Mouse (Mus musculus): Measurements from ENCODE around the gene Tmem266. TPM values are rescaled to one million over a fixed set of nuclear protein-coding genes. Genes with fewer than 3 reads are reported as not detected.

Gene Tmem266
- polyA plus RNA-seq, 1 experiment: not detected

DNA sequence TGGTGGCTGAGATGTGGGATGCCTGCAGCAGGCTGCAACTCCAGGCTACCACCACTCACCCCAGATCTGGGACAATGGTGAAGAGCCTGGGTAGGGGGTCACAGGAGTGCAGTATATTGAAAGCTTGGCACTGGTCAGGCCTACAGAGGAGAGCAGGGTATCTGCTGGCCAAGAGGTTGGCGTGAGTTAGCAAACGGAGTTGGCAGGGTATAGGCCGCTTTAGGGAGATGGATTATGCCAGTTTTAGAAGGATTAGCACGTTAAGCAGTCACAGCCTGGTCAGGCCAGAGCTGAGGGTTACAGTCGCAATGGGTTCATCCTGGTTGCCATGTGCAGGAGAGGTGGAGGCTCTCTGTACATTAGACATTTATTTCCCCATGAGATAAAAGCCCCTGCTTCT lies 107.2 kb downstream of the Tmem266 start:
- H3K27ac ChIP-seq (ENCODE audit: insufficient read depth, low read depth, low read length): no peak overlapping the region
- no peaks in the 10 kb centered on the region for H3K4me1 ChIP-seq (ENCODE audit: control insufficient read depth, insufficient read depth, low read length)
- TF ChIP-seq POLR2A (IDR thresholded peaks at IDR 0.05; ENCODE audit: borderline replicate concordance, low read depth, low read length) (no peak), CTCF (IDR thresholded peaks at IDR 0.05; ENCODE audit: low read depth, low read length) (no peak)
- no peak overlapping the region for H3K4me3 ChIP-seq (ENCODE audit: insufficient read depth, low read length)

DNA sequence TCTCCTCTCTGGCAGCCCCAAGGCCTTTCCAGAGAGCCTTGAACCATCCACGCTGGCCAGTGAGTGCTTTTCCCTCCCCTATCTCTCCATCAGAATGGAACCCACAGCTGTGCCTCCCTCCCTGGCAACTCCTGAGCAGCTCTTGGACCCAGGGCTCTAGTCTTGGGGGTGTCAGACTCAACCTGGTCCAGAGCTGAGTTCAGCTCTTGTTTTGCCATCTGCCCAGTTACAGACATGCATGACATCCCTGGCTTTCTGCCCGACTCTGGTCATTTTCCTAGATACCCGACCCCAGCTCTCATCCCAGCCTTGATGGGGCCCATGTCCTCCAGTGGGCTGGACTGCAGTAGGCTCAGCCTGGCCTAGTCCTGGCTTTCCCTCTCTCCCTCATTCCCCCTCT lies 111.7 kb downstream of the Tmem266 start:
- Histone ChIP-seq H3K4me1 (ENCODE audit: control insufficient read depth, insufficient read depth, low read length) (no peaks in the 10 kb centered on the region), H3K4me3 (ENCODE audit: insufficient read depth, low read length) (no peak overlapping the region), H3K27ac (ENCODE audit: insufficient read depth, low read depth, low read length) (no peak overlapping the region)
- TF ChIP-seq CTCF (IDR thresholded peaks at IDR 0.05; ENCODE audit: low read depth, low read length): no peak
- TF ChIP-seq POLR2A (IDR thresholded peaks at IDR 0.05; ENCODE audit: borderline replicate concordance, low read depth, low read length): no peak

DNA sequence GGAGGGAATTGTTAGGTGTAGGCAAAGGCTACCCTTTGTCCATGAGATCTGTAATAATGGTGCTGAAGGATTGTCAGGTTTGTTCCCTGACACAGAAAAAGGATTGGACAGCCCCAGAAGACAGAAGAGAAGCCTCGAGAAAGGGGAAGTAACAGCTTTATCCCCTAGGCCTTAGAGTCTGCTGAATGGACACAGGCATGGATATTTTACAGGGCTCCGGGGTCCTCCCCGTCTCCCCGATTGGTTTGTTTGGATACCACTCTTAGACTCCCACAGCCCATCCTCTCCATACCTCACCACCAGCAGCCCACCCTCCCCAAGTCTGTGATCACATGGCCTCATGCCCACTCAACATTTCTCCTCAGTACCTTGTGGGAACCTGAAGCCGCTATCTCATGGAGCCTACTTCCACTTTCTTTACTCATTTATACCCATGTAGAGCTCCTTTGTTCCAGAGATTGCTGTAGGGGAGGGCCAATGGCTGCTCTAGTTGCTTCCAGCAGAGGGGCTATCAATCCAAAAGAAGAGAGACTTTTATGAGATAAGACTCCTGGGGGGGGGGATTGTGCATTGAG lies 112.6 kb downstream of the Tmem266 start:
- TF ChIP-seq POLR2A (IDR thresholded peaks at IDR 0.05; ENCODE audit: borderline replicate concordance, low read depth, low read length): no peak
- no peak for TF ChIP-seq CTCF (IDR thresholded peaks at IDR 0.05; ENCODE audit: low read depth, low read length)
- Histone ChIP-seq H3K4me3 (ENCODE audit: insufficient read depth, low read length) (no peak overlapping the region), H3K4me1 (ENCODE audit: control insufficient read depth, insufficient read depth, low read length) (no peaks in the 10 kb centered on the region), H3K27ac (ENCODE audit: insufficient read depth, low read depth, low read length) (no peak overlapping the region)

DNA sequence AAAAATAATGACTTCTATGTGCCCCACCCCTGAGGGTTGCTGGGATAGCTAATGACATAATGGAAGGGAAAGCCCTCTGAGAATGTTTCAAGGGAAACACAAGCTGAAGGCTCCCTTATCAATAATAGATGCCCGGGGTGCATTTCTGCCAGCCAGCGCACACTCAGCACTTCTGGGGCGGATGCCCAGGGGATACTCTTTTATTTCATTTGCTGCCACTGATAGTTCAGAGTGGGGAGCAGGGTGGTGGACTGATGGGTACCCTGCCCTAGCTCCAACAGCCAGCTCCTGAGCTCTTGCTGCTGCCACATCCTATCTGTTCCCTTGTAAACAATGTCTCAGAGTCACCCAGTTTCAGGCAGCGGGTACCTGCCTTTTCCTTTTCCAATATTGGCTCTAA lies 120.8 kb downstream of the Tmem266 start:
- no peaks in the 10 kb centered on the region for H3K4me1 ChIP-seq (ENCODE audit: control insufficient read depth, insufficient read depth, low read length)
- TF ChIP-seq POLR2A (IDR thresholded peaks at IDR 0.05; ENCODE audit: borderline replicate concordance, low read depth, low read length) (no peak), CTCF (IDR thresholded peaks at IDR 0.05; ENCODE audit: low read depth, low read length) (no peak)
- no peak overlapping the region for H3K4me3 ChIP-seq (ENCODE audit: insufficient read depth, low read length)
- no peak overlapping the region for H3K27ac ChIP-seq (ENCODE audit: insufficient read depth, low read depth, low read length)

DNA sequence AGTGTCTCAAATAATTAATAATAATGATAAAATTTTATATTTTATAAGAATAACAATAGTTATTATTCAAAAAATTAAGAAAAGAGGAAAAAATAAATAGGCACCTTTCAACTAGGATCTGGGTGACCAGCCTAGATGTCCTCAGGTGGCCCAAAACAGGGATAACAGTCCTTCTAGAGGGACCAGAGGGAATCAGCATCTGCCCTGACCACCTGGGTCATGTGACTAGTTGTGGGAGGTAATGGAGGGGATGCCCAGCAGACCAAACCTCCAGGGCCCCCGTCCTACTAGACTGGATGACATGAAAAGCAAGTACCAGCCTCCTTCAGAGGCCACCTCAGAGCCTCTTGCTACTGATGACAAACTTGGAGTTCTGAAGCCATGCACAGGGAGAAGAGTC lies 122.4 kb downstream of the Tmem266 start:
- no peak overlapping the region for H3K27ac ChIP-seq (ENCODE audit: insufficient read depth, low read depth, low read length)
- no peak for TF ChIP-seq POLR2A (IDR thresholded peaks at IDR 0.05; ENCODE audit: borderline replicate concordance, low read depth, low read length)
- TF ChIP-seq CTCF (IDR thresholded peaks at IDR 0.05; ENCODE audit: low read depth, low read length): no peak
- no peak overlapping the region for H3K4me3 ChIP-seq (ENCODE audit: insufficient read depth, low read length)
- no peaks in the 10 kb centered on the region for H3K4me1 ChIP-seq (ENCODE audit: control insufficient read depth, insufficient read depth, low read length)

DNA sequence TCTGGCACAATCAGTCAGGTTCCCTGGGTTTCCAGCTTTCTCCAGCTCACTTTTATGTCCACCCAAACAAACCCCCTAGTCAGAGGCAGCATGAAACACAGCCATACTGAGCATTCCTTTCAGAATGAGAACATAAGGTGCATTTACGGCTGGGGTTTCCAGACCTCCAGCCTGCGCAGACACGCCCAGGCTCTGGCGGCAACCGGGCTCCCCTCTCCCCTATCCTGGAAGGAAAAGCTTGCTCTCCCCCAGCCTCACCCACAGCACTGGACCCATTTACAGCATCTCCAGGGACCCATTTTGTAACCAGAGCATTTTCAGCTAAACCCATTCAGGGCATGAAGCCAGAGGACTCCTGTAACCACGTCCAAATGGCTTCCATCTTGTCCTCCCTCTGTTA lies 123.3 kb downstream of the Tmem266 start:
- Histone ChIP-seq H3K4me3 (ENCODE audit: insufficient read depth, low read length) (no peak overlapping the region), H3K27ac (ENCODE audit: insufficient read depth, low read depth, low read length) (no peak overlapping the region), H3K4me1 (ENCODE audit: control insufficient read depth, insufficient read depth, low read length) (no peaks in the 10 kb centered on the region)
- TF ChIP-seq POLR2A (IDR thresholded peaks at IDR 0.05; ENCODE audit: borderline replicate concordance, low read depth, low read length): no peak
- no peak for TF ChIP-seq CTCF (IDR thresholded peaks at IDR 0.05; ENCODE audit: low read depth, low read length)

DNA sequence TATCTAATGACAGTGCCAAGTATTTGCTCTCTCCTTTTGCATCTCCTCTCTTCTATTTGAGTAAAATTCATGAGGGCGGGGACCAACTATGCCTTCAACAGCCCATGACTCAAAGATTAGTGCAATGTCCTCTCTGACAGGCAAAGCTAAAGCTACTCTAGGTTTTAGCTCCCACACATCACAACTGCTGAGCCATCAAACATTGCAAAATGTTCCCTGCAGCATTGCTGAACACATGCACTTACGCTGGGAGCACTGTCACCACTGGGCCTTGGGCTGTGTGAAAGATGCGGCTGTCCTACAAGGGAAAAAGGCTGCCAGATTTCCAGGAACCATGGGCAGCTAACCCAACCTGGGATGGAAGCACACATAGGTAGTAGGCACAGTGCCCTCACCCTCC lies 124.7 kb downstream of the Tmem266 start:
- H3K4me3 ChIP-seq (ENCODE audit: insufficient read depth, low read length): no peak overlapping the region
- H3K4me1 ChIP-seq (ENCODE audit: control insufficient read depth, insufficient read depth, low read length): no peaks in the 10 kb centered on the region
- H3K27ac ChIP-seq (ENCODE audit: insufficient read depth, low read depth, low read length): no peak overlapping the region
- TF ChIP-seq POLR2A (IDR thresholded peaks at IDR 0.05; ENCODE audit: borderline replicate concordance, low read depth, low read length): no peak
- no peak for TF ChIP-seq CTCF (IDR thresholded peaks at IDR 0.05; ENCODE audit: low read depth, low read length)

DNA sequence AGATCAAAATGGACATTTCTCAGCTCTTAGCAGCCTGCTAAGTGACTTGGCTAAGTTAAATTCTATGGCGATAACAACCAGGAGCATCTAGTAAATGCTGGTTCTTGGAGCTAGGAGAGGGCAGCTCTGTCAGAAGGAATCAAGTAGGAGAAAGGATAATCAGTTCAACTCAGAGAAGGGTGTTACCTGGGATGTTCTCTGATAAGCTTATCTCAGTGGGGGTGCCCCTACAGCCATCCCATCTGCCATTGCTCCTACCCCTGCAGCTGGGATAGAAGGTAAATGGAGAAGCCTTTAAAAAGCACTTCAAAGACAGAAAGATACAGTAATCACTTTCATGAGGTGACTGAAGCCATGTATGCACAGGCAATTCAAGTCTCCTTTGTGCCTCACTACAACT lies 126.2 kb downstream of the Tmem266 start:
- H3K4me3 ChIP-seq (ENCODE audit: insufficient read depth, low read length): no peak overlapping the region
- TF ChIP-seq CTCF (IDR thresholded peaks at IDR 0.05; ENCODE audit: low read depth, low read length): no peak
- H3K27ac ChIP-seq (ENCODE audit: insufficient read depth, low read depth, low read length): no peak overlapping the region
- H3K4me1 ChIP-seq (ENCODE audit: control insufficient read depth, insufficient read depth, low read length): no peaks in the 10 kb centered on the region

DNA sequence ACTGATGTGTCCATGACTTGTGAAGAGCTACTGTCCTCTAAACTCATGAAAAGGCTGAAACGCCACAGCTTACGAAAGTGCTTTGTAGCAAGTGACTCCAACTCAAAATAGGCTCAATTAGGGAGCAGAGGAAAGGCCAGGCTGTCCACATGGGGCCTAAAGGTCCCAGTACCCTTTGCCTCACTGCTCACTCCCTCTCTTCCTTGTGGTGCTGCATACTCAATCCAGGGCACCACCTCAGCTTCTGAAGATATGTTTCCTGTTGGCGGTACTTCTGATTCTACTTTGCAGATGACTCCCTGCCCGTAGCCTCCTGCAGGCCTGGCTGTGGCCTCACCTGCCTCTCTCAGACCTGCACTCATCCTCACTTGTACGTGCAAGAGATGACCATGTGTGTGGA lies 126.7 kb downstream of the Tmem266 start:
- TF ChIP-seq POLR2A (IDR thresholded peaks at IDR 0.05; ENCODE audit: borderline replicate concordance, low read depth, low read length) (no peak), CTCF (IDR thresholded peaks at IDR 0.05; ENCODE audit: low read depth, low read length) (no peak)
- no peak overlapping the region for H3K4me3 ChIP-seq (ENCODE audit: insufficient read depth, low read length)
- H3K4me1 ChIP-seq (ENCODE audit: control insufficient read depth, insufficient read depth, low read length): no peaks in the 10 kb centered on the region
- H3K27ac ChIP-seq (ENCODE audit: insufficient read depth, low read depth, low read length): no peak overlapping the region

DNA sequence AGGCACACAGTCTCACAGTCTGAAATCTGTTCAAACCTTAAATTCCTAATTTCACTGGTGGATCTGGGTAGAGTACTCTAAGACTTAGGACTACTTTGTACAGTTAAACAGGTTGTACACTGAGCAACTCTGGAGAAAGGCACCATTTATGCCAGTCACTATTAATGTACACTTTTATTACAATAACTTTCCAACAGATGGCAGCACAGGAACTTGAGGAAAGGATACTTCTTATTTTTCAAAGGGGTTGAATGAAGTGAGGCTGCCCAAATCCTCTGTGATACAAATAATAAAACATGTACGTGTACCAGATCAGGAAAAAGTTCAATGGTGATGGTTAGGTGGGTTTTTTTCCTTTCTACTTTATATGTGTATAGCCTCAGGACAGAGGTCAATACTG lies 141.7 kb downstream of the Tmem266 start:
- no peak for TF ChIP-seq POLR2A (IDR thresholded peaks at IDR 0.05; ENCODE audit: borderline replicate concordance, low read depth, low read length)
- TF ChIP-seq CTCF (IDR thresholded peaks at IDR 0.05; ENCODE audit: low read depth, low read length): no peak
- Histone ChIP-seq H3K4me1 (ENCODE audit: control insufficient read depth, insufficient read depth, low read length) (no peaks in the 10 kb centered on the region), H3K27ac (ENCODE audit: insufficient read depth, low read depth, low read length) (no peak overlapping the region), H3K4me3 (ENCODE audit: insufficient read depth, low read length) (no peak overlapping the region)

DNA sequence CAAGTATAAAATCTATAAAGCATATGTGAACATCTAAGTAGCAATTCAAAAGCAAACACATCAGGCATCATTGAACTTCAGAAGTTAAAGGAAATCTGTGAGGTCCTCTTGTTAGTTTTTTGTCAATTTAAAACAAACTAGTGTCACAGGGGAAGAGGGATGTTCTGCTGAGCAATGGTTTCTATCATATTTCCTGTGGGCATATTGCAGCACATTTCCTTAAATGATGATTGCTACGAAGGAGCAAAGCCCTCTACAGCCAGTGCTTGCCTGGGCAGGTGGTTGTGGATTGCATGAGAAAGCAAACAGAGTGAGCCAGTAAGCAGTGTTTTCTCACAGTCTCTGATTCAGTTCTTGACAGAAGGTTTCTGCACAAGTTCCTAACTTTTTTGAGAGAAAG lies 149.4 kb downstream of the Tmem266 start:
- TF ChIP-seq CTCF (IDR thresholded peaks at IDR 0.05; ENCODE audit: low read depth, low read length) (no peak), POLR2A (IDR thresholded peaks at IDR 0.05; ENCODE audit: borderline replicate concordance, low read depth, low read length) (no peak)
- Histone ChIP-seq H3K4me3 (ENCODE audit: insufficient read depth, low read length) (no peak overlapping the region), H3K27ac (ENCODE audit: insufficient read depth, low read depth, low read length) (no peak overlapping the region), H3K4me1 (ENCODE audit: control insufficient read depth, insufficient read depth, low read length) (peaks cover 5% of the 10 kb centered on the region)

Measured in bone marrow macrophage, adult 2 months (primary cell).